Mouse (Mus musculus) embryo, embryonic 11.5 days (tissue): ENCODE measurements at regions not wholly inside any gene's neighbourhood (a gene's known extent, or its start where the extent isn't known, plus 50 kb on each side); places are given as distances from the start of the nearest gene placed in this dataset.

ENCODE experiments used
- DNase-seq: peaks from one replicate; pipeline ENCODE4 v3.0.0-alpha.2; 2012; ENCODE audit warnings: low read depth, low spot score

- no peak for DNase-seq
Observed at GRCm38 (mm10) chr2:173994301-173995073, 81.6 kb upstream of the Stx16 start.

- DNase-seq: no peak
Observed at GRCm38 (mm10) chr2:174004666-174005065, 71.4 kb upstream of the Stx16 start.

- DNase-seq: no peak
Observed at GRCm38 (mm10) chr2:174007976-174008349, 68.1 kb upstream of the Stx16 start.

GRCm38 (mm10) chr2:174008350-174009218 lies 67.5 kb upstream of the Stx16 start:
- DNase-seq: peak; percentile 46

- no peak for DNase-seq
Observed at GRCm38 (mm10) chr2:174010038-174010437, 66.1 kb upstream of the Stx16 start.

- DNase-seq: no peak
Observed at GRCm38 (mm10) chr2:174011399-174011798, 64.7 kb upstream of the Stx16 start.

- no peak for DNase-seq
Observed at GRCm38 (mm10) chr2:174014361-174014760, 61.7 kb upstream of the Stx16 start.

- DNase-seq: no peak
Observed at GRCm38 (mm10) chr2:174015283-174015682, 60.8 kb upstream of the Stx16 start.

- DNase-seq: no peak
Observed at GRCm38 (mm10) chr2:174016068-174016467, 60.0 kb upstream of the Stx16 start.

GRCm38 (mm10) chr2:174017042-174017441 lies 59.1 kb upstream of the Stx16 start:
- no peak for DNase-seq

- DNase-seq: no peak
Observed at GRCm38 (mm10) chr2:174017596-174017995, 58.5 kb upstream of the Stx16 start.

- no peak for DNase-seq
Observed at GRCm38 (mm10) chr2:174018002-174018401, 58.1 kb upstream of the Stx16 start.

- DNase-seq: no peak
Observed at GRCm38 (mm10) chr2:174018986-174019385, 57.1 kb upstream of the Stx16 start.

- DNase-seq: no peak
Observed at GRCm38 (mm10) chr2:174019970-174020369, 56.1 kb upstream of the Stx16 start.

- DNase-seq: no peak
Observed at GRCm38 (mm10) chr2:174020447-174020846, 55.7 kb upstream of the Stx16 start.

GRCm38 (mm10) chr2:174021538-174021937 lies 54.6 kb upstream of the Stx16 start:
- no peak for DNase-seq

- DNase-seq: no peak
Observed at GRCm38 (mm10) chr2:174022292-174022691, 53.8 kb upstream of the Stx16 start.

- DNase-seq: no peak
Observed at GRCm38 (mm10) chr2:174025181-174025870, 50.8 kb upstream of the Stx16 start.
